Mouse (Mus musculus) bone marrow, adult 2 months (tissue): ENCODE measurements around the gene Tbc1d10b.

Experiments used
- CTCF ChIP-seq: fragments of 200-500 bp; IDR thresholded peaks from 2 replicates; pipeline ENCODE4 v1.5.1; 2011; ENCODE audit warnings: low read length, control low read depth; ENCODE audit not compliant: control insufficient read depth, insufficient read depth
- POLR2A ChIP-seq: fragments of 200-500 bp; IDR thresholded peaks from 2 replicates; pipeline ENCODE4 v1.6.1; 2011; ENCODE audit warnings: low read depth, mild to moderate bottlenecking, control low read depth, low read length, borderline replicate concordance; ENCODE audit not compliant: control insufficient read depth

- TF ChIP-seq CTCF (no peak), POLR2A (no peak)
Measured at GRCm38 (mm10) chr7:127216307-127216706, 8.0 kb upstream of the Tbc1d10b start.
